Mouse (Mus musculus) CD4-positive helper T cell, adult 2 months (primary cell): ENCODE results near the gene Lgi1.

ENCODE experiments used
- DNase-seq: peaks from one replicate; pipeline ENCODE4 v3.0.0-alpha.2; 2012; ENCODE audit warnings: low read depth, missing footprints, low spot score

Lgi1 gene

DNA sequence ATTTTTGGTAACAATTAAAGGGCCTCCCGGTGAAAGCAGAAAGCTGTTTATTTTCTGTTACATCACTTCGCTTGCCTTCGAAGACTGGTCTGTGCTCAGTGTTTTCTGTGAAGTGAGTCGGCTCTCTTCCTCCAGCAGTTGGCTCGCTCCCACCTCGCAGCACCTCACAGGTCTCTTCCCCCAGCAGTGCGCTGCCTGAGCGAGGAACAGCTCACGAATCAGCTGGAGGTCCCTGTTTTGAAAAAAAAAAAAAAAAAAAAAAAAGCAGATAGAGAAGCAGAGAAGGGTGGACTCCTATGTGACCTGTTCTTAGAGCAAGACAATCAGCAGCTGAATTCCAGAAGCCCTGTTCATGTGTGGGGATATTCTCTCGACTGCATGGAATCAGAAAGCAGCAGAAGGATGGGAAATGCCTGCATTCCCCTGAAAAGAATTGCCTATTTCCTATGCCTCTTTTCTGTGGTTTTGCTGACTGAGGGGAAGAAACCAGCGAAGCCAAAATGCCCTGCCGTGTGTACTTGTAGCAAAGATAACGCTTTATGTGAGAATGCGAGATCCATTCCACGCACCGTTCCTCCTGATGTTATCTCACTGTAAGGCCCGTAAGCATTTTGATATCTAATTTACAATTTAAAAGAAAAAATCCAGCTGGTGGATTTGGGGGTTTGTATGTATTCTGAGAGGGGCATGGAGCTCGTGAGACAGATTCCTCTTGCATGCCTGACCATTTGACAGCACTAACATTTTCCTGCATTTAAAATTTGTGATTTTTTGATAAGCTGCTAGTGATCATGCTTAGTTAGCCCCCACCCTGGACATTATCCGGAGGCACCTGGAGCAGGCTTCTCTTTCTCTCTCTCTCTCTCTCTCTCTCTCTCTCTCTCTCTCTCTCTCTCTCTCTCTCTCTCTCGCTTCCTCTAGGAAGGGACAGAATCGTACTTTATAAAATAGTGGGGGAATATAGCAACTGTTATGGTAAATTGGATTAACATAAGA is at the start of gene Lgi1:
Lgi1 (plus strand) TSS at position 32 of the 996 bp plus-strand sequence.
- no peak for DNase-seq

DNA sequence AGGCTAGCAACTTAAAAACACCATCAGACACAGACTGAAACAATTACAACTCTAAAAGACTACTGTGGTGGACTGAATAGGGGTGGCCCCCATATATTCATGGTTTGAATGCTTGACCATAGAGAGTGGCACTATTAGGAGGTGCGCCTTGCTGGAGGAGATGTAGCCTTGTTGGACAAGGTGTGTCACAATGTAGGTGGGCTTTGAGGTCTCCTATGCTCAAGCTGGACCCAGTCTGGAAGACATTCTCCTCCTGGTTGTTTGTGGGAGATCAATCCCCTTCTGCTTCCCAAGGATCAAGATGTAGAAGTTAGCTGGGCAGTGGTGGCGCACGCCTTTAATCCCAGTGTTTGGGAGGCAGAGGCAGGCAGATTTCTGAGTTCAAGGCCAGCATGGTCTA is 46.6 kb upstream of the Lgi1 start:
- DNase-seq = no peak

DNA sequence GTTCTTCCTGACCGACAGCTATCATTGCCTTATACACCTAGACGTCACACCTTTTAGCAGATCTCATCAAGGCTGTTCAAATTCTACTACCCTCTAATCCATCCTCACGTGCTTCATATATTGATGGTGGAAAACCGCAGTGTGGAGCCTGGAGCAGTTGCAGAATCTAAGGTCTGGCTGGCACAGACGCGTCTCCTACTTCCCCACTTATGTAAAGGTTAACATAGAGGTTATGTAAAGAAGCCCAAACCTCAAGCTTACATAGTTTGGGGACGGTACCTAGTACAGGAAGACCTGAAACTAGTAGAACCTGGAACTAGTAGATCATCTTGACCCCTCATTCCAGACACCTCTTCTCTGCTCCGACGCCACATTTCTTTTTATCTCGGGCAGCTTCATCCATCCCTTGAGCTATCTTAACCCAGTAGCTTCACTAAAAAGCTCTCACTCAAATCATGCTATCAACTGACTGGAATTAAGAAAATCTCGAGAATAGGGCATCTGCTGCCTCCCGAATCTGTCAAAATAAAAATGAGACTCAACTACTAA is 40.9 kb upstream of the Lgi1 start:
- peak; percentile 12 for DNase-seq

DNA sequence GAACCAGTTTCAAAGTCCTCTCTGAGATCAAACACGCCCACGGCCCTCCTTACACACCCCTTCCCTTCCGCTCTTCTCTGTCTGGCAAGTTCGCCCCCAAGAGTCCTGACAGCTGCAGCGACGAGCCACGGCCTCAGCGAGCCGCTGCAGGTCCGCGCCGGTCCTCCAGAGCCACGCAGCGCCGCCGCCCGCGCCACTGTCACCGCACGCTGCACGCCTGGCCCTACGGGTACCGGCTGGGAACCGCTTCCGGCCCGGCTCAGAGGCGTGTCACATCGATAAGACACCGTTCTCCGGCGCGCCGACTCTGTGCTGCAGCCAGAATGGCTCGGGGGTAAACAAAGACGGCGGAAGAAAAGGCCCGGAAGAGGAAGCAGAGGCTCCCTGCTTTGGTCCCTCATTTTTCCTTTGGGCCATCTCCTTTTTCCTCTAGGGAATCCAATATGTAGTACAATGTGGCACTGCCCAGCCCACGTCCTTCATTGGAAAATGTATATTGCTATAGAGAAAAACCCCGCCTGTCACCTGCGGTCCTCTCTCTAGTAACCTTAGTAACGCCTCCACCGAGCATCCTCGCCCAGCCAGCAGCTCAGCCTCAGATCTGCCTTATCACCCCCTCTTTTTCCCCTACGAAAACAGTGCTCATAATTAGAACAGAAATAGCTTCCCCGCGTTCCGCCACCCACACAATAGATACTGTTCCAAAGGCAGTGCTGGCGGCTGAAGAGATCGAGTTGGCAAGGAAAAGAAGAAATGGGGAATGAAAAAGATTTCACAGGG is 40.2 kb upstream of the Lgi1 start, which contains the start of gene Fra10ac1:
Fra10ac1 (minus strand) TSS at position 252 of the 780 bp plus-strand sequence.
- DNase-seq = peak; percentile 91

DNA sequence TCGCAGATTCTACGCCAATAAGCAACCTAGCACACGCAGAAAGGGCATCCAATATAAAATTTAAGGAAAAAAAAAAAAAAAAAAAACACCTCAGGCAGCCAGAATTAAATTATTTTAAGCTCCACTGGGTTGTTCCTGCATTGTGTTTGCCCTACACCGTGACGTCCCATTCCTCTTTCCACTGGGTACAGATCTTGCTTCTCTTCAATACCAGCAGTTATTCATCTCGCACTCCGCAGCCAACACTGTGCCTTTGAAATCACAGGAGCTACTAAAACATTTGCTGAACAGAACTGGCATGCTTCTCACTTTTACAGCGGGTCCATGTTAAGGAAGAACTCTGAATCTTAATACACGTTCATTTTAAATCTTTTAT is 39.7 kb upstream of the Lgi1 start:
- DNase-seq = no peak

DNA sequence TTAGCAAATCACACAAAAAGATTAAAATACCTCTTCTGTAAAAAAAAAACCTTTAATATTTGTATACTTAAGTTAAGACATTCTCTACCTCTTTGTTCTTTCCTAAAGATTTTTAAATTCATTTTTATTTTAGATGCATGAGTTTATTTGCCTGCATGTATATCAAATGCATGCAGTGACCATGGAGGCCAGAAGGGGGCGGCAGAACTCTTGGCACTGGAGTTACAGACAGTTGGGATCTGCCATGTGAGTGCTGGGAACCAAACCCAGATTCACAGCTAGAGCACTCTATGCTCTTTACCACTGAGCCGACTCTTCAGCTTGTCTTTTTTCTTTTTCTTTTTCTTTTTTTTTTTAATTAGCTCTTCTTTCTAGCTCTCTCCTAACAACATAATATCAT is 35.6 kb upstream of the Lgi1 start:
- DNase-seq = no peak

DNA sequence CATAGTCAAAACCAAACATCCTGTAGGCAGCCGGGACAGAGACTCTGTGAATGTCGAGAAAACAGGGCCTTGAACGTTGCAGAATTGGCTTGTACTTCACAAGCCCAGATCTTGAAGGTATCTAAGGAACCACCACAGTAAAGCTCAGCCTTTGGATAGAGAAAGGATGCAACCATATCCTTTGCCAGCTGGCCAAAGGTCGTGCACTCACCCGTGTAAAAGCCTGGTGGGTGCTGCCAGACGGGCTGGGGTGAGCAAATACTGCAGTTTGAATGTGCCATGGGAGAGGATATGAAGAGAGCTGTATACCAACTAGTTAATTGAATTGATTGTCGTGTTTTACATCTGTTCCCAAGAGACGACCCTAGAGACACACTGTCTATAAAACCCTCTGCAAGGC is 32.2 kb upstream of the Lgi1 start:
- DNase-seq = no peak

DNA sequence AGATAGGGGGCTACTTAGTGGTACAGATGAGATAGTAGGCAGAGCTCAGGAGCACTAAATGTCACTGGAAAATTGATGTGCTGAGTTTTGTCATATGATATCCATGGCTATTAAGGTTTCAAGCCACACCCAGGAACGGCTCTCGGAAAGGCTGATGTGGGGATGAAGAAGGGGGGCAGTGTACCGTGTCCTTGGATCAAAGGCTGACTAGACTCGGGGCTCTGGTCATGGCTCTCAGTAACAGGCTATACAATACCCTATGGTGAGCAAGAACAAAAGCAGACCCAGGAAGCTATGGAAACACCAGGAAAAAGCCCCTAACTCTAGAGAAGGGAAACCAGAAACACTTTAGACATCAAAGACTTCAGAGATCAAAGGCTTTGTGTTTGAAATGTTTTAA is 31.8 kb upstream of the Lgi1 start:
- no peak for DNase-seq

DNA sequence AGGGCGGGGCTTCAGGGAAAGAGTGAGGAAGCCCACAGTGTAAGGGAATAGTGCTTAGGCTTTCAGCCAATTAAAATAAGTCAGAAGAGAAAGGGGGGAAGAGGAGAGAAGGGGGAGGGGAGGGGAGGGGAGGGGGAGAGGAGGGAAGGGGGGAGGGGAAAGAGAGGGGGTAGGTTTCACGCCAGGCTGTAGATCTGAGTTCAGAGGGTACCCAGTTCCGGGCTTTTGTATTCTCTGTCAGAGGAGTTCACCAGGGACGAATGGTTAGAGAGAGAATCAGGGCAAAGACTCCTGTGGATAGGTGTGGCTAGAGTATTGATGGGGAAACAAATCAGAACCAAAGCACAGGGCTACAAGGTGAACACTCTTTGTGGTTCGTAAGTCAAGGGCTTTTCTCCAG is 27.8 kb upstream of the Lgi1 start:
- DNase-seq = no peak

DNA sequence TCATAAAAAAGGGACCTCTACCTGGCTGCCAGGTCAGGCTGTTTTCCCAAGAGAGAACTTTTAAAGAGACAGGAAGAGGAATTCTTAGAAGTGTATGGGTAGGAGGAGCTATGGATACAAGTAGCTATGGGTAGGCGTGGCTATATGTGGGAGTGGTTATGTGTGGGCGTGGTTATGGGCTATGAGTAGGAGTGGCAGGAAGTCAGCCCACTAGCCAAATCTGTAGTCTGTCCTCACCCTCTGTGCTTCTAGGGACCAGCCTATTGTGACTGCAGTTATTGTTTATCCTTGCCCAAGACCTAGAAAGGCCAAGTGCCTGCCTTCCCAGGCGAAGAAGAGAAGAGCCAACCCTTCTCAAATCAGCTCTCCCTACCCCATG is 26.5 kb upstream of the Lgi1 start:
- DNase-seq = peak; percentile 45

DNA sequence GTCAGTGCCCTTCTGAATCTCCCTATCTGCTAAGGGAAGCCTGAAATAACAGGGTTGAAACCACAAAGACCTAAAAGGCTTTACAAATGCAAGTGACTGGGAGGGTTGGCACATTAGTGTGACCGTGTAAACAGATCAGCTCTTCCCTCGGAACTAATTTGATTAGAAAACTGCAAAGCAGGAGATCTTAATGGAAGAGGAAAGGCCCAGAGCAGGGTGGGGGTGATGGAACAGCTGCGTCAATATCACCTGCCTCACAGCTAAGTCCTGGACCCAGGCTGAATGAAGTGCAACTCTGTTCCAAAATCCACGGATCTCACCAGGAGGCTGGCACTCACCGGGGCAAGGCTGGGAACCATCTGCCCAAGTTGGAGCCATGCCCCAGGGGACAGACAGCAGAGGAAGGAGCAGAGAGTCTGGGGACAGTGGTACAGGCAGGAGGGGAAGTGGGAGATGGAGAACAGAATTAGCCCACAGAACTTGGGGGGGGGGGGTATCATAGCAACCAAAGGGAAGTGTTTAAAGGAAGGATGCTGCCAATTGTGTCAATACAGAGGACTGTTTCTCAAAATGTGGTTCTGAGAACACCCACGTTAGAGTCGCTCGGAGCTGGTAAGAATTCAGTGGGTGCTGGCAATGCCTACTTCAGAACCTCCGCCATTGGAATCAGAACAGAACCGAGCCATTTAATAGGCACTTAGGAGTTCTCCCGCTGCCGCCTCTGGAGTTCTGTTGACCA is 26.0 kb upstream of the Lgi1 start:
- no peak for DNase-seq

DNA sequence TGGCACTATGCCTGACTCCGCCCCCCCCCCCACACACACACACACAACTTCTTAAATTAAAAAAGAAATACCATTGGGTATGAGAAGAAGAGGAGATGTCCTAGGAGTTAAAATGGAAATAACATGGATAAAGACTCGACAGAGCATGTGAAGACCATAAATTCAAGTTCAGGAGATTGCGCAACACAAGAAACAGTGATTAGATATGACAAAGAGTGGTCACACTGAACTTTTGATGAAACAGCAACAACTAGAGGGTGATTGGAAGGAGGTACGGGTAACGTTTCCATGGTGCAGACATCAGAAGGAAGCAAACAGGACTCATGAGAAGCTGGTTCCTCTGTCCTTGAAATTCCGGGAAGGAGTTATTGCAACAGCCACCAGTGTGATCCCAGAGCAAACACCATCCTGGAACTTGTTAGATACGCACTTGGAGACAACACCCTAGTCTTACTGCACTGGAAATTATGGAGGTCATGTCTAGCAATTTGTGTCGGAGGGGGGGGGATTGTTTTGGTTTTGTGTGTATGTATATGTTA is 22.0 kb upstream of the Lgi1 start:
- DNase-seq = no peak

DNA sequence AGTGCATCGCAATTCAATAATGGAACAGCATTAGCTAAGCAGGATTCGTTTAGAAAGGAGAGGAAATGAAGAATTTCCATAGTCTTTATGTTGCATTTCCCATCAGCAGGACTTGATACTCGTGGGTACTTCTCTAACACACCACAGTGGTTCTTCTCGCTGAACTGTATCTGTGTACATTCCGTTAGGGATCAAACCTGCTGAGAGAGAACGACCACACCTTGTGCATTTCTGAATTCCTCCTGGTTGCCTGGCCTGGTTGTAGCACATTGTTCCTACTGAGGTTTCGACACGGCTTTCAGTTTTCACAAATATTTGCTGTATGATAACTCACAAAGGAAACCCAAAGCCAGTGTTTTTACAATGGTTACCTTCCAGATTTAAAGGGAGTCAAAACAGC is 19.6 kb upstream of the Lgi1 start:
- DNase-seq = no peak

DNA sequence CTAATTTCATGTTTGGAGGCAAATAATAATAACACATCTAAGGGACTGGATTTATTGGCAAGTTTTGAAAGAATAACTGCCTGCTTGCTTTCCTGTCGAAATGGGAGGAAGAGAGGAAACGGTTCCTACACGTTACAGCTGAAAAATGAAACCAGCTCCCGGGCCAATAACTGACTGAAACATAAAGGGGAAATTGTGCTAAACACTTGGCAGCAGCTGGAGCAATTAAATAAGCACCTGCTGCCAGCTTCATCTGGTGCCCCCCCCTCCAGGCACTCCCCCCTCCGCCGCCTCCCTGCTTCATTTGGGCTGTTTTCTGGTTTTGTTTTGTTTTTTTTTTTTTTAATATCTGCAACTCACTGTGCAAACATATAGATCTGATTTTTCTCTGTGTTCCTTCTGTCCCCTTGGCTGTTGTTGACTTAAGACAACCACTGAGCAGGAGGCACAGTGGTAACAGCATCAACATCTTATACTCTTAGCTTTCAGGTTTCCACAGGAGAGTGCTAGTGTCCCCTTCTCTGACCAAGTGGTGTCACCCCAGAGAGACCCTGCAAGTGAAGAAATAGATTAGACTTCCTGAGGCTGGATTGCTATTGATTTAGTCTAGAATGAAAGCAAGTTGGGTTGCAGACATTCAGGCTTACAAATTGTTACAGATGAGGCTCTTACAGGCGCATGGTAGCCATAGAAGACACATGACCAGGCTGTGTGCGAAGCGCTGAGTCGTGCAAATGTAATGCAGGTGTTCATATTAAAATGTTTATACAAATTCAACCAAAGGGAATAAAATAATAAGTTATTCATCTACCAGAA is 18.8 kb upstream of the Lgi1 start:
- DNase-seq = no peak

DNA sequence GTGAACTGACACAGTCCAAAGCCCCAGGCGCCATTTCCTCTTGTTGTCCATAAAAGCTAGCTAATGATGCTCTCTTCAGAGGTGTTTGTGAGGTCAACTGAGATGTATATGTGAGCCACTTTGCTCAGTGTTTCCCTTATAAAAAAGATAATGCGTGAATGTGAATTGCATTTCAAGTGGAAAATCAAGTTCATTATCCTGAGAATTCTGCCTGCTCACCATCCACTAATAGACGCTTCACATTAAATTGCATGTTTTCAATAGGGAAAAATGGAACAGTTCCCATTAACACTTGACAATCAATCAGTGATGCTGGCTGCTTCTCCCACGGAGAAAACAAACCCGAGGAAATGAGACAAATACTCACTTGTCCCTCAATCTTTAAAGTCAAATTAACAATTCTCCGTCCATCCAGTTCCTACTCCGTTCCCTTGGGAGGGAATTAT is 18.1 kb upstream of the Lgi1 start:
- no peak for DNase-seq

DNA sequence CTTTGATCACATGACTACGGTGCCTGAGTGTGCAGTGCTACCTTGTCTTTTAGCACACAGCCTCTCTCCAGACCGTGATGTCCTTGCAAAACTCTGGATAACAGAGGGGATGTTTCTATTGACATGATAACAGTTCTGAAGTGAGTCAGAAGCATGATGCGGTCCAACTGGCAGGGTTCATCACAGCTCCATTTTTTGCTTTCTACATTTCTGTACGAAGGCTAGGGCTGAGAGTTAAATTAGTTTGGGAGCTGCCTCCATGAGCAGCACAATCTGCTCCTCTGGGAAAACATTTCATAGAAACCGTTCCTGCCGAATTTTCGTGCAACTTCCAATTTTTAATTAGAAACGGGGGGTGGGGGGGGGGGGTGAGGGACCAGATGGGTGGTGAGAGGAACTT is 14.7 kb upstream of the Lgi1 start:
- no peak for DNase-seq

DNA sequence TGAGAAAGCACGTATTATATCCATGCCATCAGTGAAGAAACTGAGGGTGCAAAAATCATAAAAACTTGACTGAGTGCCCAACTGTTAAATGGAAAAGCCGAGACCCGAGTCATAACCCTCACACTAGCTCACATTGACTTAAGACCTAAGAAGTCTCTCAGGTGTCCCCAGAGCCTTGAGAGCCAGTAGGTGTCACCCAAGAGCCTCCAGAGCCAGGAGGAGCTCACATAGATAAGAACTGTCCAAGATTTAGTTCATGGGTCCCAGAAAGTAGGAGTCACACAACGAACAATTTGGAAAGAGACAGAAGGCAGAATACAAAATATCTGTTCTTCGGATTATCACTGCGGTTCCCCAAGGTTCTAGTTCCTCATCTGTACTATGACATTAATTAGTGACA is 10.5 kb upstream of the Lgi1 start:
- DNase-seq = peak; percentile 61

DNA sequence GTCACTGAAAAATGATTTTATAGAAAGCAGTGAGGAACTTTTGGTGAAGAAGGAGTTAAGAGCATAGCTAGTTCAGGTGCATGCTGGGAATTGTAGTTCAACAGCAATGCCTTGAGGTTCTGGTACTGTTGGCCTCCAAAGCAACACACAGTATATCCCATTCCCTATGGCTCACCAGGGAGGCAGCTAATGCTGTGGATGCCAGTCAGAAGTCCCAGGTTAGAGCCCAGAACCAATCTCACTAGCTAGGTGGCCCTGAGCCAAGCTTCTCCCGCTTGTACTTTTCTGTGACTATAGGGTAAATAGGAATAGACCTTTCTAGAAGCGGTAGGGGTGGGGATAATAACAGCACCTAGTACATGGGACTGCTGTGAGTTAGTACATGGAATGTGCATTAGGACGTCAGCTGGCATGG is 5.7 kb upstream of the Lgi1 start:
- no peak for DNase-seq

DNA sequence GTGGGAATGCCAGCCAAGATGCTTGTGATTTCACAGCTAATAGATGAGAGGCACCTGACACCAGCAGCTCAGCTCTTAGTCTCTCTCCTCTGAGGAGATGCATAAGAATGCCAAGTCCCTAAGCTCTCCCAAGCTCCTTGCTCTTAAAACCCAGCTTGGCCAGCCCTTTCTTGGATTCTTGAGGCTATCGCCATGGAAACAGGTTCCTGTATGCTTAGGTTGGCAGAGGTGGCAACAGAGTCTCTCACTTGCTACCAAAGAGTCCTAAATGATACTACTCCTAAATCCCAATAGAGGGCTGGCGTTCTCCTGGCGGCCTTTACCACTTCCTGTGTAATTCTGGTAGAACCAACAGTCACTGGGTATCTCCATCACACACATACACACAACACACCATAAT is 4.9 kb upstream of the Lgi1 start:
- DNase-seq = no peak

DNA sequence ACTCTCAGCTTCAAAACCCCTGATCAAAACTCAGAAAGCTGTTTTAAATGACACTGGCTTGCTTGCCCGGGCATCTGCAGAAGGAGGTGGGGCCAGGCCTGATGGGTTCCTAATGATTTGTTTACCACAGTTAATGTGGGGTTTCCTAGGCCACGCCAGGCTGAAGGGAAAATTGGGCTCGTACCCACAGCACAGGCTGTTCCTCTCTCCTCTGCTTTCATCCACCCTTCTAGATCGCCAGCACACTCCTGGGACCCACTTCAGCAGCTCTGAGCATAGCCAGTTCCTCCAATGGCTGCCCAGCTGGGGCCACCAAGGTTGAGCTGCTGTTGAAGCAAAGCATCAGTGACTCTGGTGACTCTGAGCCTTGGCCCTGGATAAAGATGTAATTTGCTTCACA is 4.0 kb upstream of the Lgi1 start:
- no peak for DNase-seq

DNA sequence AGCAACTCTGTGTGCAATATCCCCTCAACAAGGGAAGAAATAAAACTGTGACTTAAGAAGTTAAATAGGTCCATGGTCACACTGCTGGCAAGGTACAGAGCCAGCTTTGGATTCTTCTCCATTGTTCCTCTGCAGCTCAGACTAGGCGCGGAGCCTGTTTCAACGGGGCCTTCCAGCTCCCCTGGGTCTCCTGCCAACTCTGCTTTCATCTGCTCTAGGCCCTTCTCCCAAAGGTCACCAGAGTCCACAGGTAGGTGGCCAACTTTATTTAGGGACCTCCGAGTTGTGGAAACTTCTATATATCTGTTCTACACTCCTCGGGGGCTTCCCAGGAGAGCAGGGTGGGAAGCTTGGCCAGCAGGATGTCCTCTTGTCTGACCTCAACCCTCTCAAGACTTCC is 3.0 kb upstream of the Lgi1 start:
- DNase-seq = no peak
